Mouse (Mus musculus): ENCODE results near the gene Anapc15. TPM values are rescaled to one million over a fixed set of nuclear protein-coding genes. Genes with fewer than 3 reads are reported as not detected.

The Anapc15 gene
- total and polyA plus RNA-seq, 3 experiments, result 20.5 to 128 (median 63.3) TPM

DNA sequence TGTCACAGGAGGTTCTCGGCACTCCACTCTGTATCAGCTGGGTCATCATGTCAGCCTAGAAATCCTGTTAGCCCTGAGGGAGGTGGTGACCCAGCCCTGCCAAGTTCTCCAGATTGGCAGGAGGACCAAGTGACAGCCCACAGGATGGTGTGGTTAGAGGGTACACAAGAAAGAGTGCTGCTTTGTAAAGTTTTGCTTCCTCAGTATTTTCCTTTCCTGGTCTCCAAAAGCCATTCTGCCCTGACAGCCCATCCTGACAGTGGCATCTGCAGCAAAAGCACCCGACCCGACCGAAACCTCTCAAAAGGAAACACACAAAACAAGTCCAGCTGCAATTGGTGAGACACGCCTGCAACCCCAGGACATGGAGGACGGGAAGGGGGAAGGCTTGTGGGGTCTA lies 19.3 kb upstream of the Anapc15 start:
- Histone ChIP-seq H3K4me1 (ENCODE audit: insufficient read depth, low read depth, low read length) (peaks cover 3% of the 10 kb centered on the region), H3K4me3 (ENCODE audit: low read depth, low read length) (no peak overlapping the region), H3K27me3 (ENCODE audit: insufficient read depth, low read length) (peaks cover 23% of the 10 kb centered on the region), H3K36me3 (replicated peaks) (no peaks in the 10 kb centered on the region), H3K9me3 (replicated peaks) (no peaks in the 10 kb centered on the region)
- no peak for TF ChIP-seq GATA1 (IDR thresholded peaks at IDR 0.05; ENCODE audit: borderline replicate concordance, low read length)
- no peak for TF ChIP-seq POLR2AphosphoS5 (IDR thresholded peaks at IDR 0.05; ENCODE audit: insufficient replicate concordance, low read depth, low read length)
- TF ChIP-seq GATA2 (IDR thresholded peaks at IDR 0.05; ENCODE audit: borderline replicate concordance, low read depth, low read length), result no peak
- TF ChIP-seq CTCF (IDR thresholded peaks at IDR 0.05; ENCODE audit: low read depth, low read length), result no peak
- TF ChIP-seq TAL1 (conservative IDR thresholded peaks at IDR 0.05; ENCODE audit: low read depth, low read length), result no peak
- DNase-seq (ENCODE audit: low spot score) (no peak), ATAC-seq (ENCODE audit: extremely low read depth, insufficient number of reproducible peaks, low FRiP score, poor library complexity, severe bottlenecking) (no peak)

DNA sequence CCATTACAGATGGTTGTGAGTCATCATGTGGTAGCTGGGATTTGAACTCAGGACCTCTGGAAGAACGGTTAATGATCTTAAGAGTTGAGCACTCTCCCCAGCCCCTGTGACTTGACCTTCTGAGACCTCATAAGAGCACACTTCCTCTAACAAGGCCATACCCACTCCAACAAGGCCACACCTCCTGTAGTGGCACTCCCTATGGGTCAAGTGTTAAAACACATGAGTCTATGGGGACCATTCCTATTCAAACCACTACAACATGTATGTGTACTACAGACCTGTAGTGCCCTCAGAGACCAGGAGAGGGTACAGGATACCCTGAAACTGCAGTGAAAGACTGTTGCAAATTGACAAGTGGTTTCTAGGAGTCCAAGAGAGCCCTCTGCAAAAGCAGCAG lies 15.6 kb upstream of the Anapc15 start:
- TF ChIP-seq POLR2AphosphoS5 (IDR thresholded peaks at IDR 0.05; ENCODE audit: insufficient replicate concordance, low read depth, low read length) (no peak), TAL1 (conservative IDR thresholded peaks at IDR 0.05; ENCODE audit: low read depth, low read length) (no peak), GATA1 (IDR thresholded peaks at IDR 0.05; ENCODE audit: borderline replicate concordance, low read length) (no peak), CTCF (IDR thresholded peaks at IDR 0.05; ENCODE audit: low read depth, low read length) (no peak), GATA2 (IDR thresholded peaks at IDR 0.05; ENCODE audit: borderline replicate concordance, low read depth, low read length) (no peak)
- peaks cover 19% of the 10 kb centered on the region for H3K27me3 ChIP-seq (ENCODE audit: insufficient read depth, low read length)
- no peak for ATAC-seq (ENCODE audit: extremely low read depth, insufficient number of reproducible peaks, low FRiP score, poor library complexity, severe bottlenecking)
- peaks cover 3% of the 10 kb centered on the region for H3K4me1 ChIP-seq (ENCODE audit: insufficient read depth, low read depth, low read length)
- no peak overlapping the region for H3K4me3 ChIP-seq (ENCODE audit: low read depth, low read length)
- no peaks in the 10 kb centered on the region for H3K36me3 ChIP-seq (replicated peaks)
- no peaks in the 10 kb centered on the region for H3K9me3 ChIP-seq (replicated peaks)
- DNase-seq (ENCODE audit: low spot score), result no peak

DNA sequence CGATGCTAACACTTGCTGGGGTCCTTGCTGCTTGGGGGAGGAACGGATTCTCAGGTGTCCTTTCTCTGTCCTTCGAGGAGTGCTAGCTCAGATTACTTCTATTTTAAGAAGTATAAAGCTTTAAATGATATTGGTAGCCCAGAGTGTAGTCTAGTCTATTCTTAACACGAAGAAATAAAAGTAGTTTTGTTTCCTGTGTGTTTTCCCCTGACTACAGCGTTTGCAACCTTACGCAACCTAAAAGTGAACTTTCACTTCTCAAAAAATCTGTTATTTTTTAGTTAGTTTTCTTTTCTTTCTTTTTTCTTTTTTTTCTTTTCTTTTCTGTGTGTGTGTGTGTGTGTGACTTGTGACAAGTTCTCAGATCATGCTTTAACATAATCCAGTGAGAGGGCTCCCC lies 11.8 kb upstream of the Anapc15 start:
- Histone ChIP-seq H3K4me1 (ENCODE audit: insufficient read depth, low read depth, low read length) (no peaks in the 10 kb centered on the region), H3K9me3 (replicated peaks) (no peaks in the 10 kb centered on the region), H3K36me3 (replicated peaks) (no peaks in the 10 kb centered on the region), H3K27me3 (ENCODE audit: insufficient read depth, low read length) (peaks cover 11% of the 10 kb centered on the region), H3K4me3 (ENCODE audit: low read depth, low read length) (no peak overlapping the region)
- TF ChIP-seq GATA2 (IDR thresholded peaks at IDR 0.05; ENCODE audit: borderline replicate concordance, low read depth, low read length) (no peak), GATA1 (IDR thresholded peaks at IDR 0.05; ENCODE audit: borderline replicate concordance, low read length) (no peak), CTCF (IDR thresholded peaks at IDR 0.05; ENCODE audit: low read depth, low read length) (no peak), TAL1 (conservative IDR thresholded peaks at IDR 0.05; ENCODE audit: low read depth, low read length) (no peak), POLR2AphosphoS5 (IDR thresholded peaks at IDR 0.05; ENCODE audit: insufficient replicate concordance, low read depth, low read length) (no peak)
- DNase-seq (ENCODE audit: low spot score), result no peak
- ATAC-seq (ENCODE audit: extremely low read depth, insufficient number of reproducible peaks, low FRiP score, poor library complexity, severe bottlenecking), result no peak

DNA sequence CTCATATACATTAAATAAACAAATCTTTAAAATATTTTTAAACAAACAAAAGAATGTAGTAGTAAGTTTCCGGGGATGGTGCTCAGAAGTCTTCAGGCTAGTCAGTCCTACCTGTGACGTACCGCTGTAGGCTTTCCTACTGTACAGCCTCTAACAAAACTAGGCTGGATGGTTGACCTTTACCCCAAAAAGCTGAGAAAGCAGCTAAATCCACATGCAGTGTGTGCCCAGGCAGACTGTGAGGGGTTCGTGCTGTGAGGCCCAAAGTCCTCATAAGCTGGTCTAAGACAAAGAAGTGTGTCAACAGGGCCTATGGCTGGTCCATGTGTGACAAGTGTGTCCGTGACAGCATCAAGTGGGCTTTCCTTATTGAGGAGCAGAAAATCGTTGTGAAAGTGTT lies 10.7 kb upstream of the Anapc15 start:
- no peak for TF ChIP-seq TAL1 (conservative IDR thresholded peaks at IDR 0.05; ENCODE audit: low read depth, low read length)
- no peak for TF ChIP-seq GATA1 (IDR thresholded peaks at IDR 0.05; ENCODE audit: borderline replicate concordance, low read length)
- no peak for TF ChIP-seq GATA2 (IDR thresholded peaks at IDR 0.05; ENCODE audit: borderline replicate concordance, low read depth, low read length)
- no peak for TF ChIP-seq CTCF (IDR thresholded peaks at IDR 0.05; ENCODE audit: low read depth, low read length)
- no peak for TF ChIP-seq POLR2AphosphoS5 (IDR thresholded peaks at IDR 0.05; ENCODE audit: insufficient replicate concordance, low read depth, low read length)
- Histone ChIP-seq H3K27me3 (ENCODE audit: insufficient read depth, low read length) (peaks cover 15% of the 10 kb centered on the region), H3K4me1 (ENCODE audit: insufficient read depth, low read depth, low read length) (no peaks in the 10 kb centered on the region), H3K36me3 (replicated peaks) (no peaks in the 10 kb centered on the region), H3K4me3 (ENCODE audit: low read depth, low read length) (no peak overlapping the region), H3K9me3 (replicated peaks) (no peaks in the 10 kb centered on the region)
- DNase-seq (ENCODE audit: low spot score) (no peak), ATAC-seq (ENCODE audit: extremely low read depth, insufficient number of reproducible peaks, low FRiP score, poor library complexity, severe bottlenecking) (no peak)

DNA sequence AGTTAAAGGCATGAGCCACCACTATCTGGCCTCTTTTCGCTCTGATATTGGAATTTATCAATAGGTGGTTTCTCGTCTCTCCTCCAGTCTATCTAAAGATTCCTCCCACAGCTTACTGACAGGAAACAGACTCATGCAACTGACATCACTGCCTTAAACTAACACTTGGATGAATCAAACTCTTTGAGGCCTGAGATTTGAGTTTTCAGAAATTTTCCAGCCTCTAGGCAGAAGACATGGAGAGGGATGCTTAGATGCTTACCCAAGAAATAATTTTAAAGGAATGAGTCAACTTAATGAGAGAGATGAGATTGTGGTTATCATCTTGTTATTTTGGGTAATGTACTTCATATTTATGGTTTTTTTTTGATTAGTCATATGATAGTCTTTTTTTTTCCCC lies 9.7 kb upstream of the Anapc15 start:
- no peak for DNase-seq (ENCODE audit: low spot score)
- no peak overlapping the region for H3K4me3 ChIP-seq (ENCODE audit: low read depth, low read length)

DNA sequence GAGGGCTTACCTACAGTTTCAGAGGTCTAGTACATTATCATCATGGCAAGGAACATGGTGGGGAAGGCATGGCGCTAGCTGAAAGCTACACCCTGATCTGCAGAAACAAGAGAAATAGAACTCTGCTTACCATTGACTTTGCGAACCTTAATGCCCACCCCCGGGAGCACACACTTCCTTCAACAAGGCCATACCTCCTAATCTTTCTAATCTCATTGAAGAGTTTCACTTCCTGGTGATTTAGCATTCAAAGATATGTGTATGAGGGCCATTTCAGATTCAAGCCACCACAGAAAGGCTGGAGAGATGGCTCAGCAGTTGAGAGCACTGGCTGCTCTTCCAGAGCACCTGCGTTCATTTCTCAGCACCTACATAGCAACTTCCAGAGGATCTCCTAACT lies 6.4 kb upstream of the Anapc15 start, which contains the start of gene Folr2:
Folr2 (minus strand) TSS at position 101 of the 400 bp plus-strand sequence.
- Histone ChIP-seq H3K9me3 (replicated peaks) (no peaks in the 10 kb centered on the region), H3K36me3 (replicated peaks) (no peaks in the 10 kb centered on the region), H3K4me3 (ENCODE audit: low read depth, low read length) (no peak within 1 kb of the TSS), H3K4me1 (ENCODE audit: insufficient read depth, low read depth, low read length) (no peaks in the 10 kb centered on the region), H3K27me3 (ENCODE audit: insufficient read depth, low read length) (peaks cover 22% of the 10 kb centered on the region)
- DNase-seq (ENCODE audit: low spot score), result no peak
- TF ChIP-seq TAL1 (conservative IDR thresholded peaks at IDR 0.05; ENCODE audit: low read depth, low read length) (no peak), POLR2AphosphoS5 (IDR thresholded peaks at IDR 0.05; ENCODE audit: insufficient replicate concordance, low read depth, low read length) (no peak), GATA1 (IDR thresholded peaks at IDR 0.05; ENCODE audit: borderline replicate concordance, low read length) (no peak), GATA2 (IDR thresholded peaks at IDR 0.05; ENCODE audit: borderline replicate concordance, low read depth, low read length) (no peak), CTCF (IDR thresholded peaks at IDR 0.05; ENCODE audit: low read depth, low read length) (no peak)
- ATAC-seq (ENCODE audit: extremely low read depth, insufficient number of reproducible peaks, low FRiP score, poor library complexity, severe bottlenecking), result no peak

More for the DNA sequence above, 9.7 kb upstream of the Anapc15 start:
- Histone ChIP-seq H3K9me3 (replicated peaks) (no peaks in the 10 kb centered on the region), H3K27me3 (ENCODE audit: insufficient read depth, low read length) (peaks cover 18% of the 10 kb centered on the region), H3K36me3 (replicated peaks) (no peaks in the 10 kb centered on the region), H3K4me1 (ENCODE audit: insufficient read depth, low read depth, low read length) (no peaks in the 10 kb centered on the region)
- no peak for TF ChIP-seq GATA2 (IDR thresholded peaks at IDR 0.05; ENCODE audit: borderline replicate concordance, low read depth, low read length)
- TF ChIP-seq POLR2AphosphoS5 (IDR thresholded peaks at IDR 0.05; ENCODE audit: insufficient replicate concordance, low read depth, low read length), result no peak
- TF ChIP-seq GATA1 (IDR thresholded peaks at IDR 0.05; ENCODE audit: borderline replicate concordance, low read length), result no peak
- no peak for ATAC-seq (ENCODE audit: extremely low read depth, insufficient number of reproducible peaks, low FRiP score, poor library complexity, severe bottlenecking)

All from G1E (cell line).